Mouse (Mus musculus): ENCODE measurements around the gene Mef2c.

DNA sequence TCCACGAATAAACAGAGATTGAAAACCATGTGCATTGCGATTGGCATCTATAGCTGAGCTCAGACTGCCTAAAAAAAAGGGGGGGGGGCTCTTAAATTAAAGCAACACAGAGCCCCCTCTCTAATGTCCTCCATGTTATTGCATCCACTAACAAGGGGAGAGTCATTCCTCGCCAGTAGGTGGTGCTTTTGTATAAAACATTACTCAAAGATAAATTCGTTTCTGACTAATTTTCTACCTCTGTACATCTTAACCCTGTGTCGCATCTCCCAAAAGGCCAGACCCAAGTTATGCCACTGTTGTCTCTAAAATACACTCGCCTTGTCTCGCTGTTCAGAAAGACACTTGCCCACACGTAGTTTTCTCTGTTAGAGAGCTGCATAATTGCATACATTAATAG, 156.9 kb downstream of the Mef2c start:
- TF ChIP-seq EP300 (IDR thresholded peaks at IDR 0.05; ENCODE audit: low read depth) (no peak), CTCF (IDR thresholded peaks at IDR 0.05; ENCODE audit: low read depth) (peak; percentile 18; the same call in 1 of the 2 replicates)

Data from heart, postnatal 0 days (tissue).